21 mouse cellular contexts compared by ENCODE assay signal in genomic region chr10:4732328-4732727, GRCm38 (mm10).
DNase-seq lines count a peak whose midpoint lies in the region; ATAC-seq and TF ChIP-seq lines count a peak whose summit lies in the region.
"Had no signal": no experiment of that assay in that cellular context is flagged by ENCODE, and none has a peak within 500 bp of the region (broad histone marks: within the 10 kb centered on the region; RNA-seq: fewer than 3 reads in every experiment).

No protein-coding gene starts in this region.

- DNase-seq in adrenal gland, postnatal 14 days = peak; percentile 10
- DNase-seq in adrenal gland, postnatal 36 days = no peak
- peak; percentile 93 for DNase-seq in heart, adult 11 months
- no peak for DNase-seq in heart, postnatal 4 days
- no peak for DNase-seq in limb, embryonic 10.5 days (ENCODE audit: low spot score)
- DNase-seq in thymus, adult 2 months = no peak
- DNase-seq: adrenal gland, postnatal 25 days; cerebellum, adult 2 months; cerebellum, postnatal 10 days; embryo, embryonic 11 days; heart, postnatal 36 days; kidney, adult 8-10 months had no signal

- no peak overlapping the region for H3K9ac ChIP-seq in limb, embryonic 13.5 days
- H3K9ac ChIP-seq: embryonic facial prominence, embryonic 12.5 days; forebrain, embryonic 12.5 days; hindbrain, embryonic 12.5 days had no signal

- peak; percentile 36; the same call in 1 of the 2 replicates for ATAC-seq in limb, embryonic 13.5 days (ENCODE audit: low FRiP score, low read depth)
- ATAC-seq: forebrain, embryonic 16.5 days; hindbrain, embryonic 16.5 days; inflammation-experienced regulatory T-cells, adult 6 months; intestine, postnatal 0 days had no signal

- no peaks in the 10 kb centered on the region for H3K36me3 ChIP-seq in limb, embryonic 13.5 days
- H3K36me3 ChIP-seq in limb, embryonic 10.5 days = no peaks in the 10 kb centered on the region
- H3K36me3 ChIP-seq in thymus, adult 2 months (ENCODE audit: control insufficient read depth, insufficient read depth, low read length) = no peaks in the 10 kb centered on the region
- H3K36me3 ChIP-seq: embryonic facial prominence, embryonic 12.5 days; forebrain, embryonic 12.5 days; hindbrain, embryonic 12.5 days had no signal

- no peaks in the 10 kb centered on the region for H3K9me3 ChIP-seq in limb, embryonic 13.5 days
- no peaks in the 10 kb centered on the region for H3K9me3 ChIP-seq in limb, embryonic 10.5 days (replicated peaks)
- H3K9me3 ChIP-seq: embryonic facial prominence, embryonic 12.5 days; forebrain, embryonic 12.5 days; hindbrain, embryonic 12.5 days had no signal

- H3K27ac ChIP-seq in limb, embryonic 13.5 days = no peak overlapping the region
- H3K27ac ChIP-seq in limb, embryonic 10.5 days = no peak overlapping the region
- no peak overlapping the region for H3K27ac ChIP-seq in thymus, adult 2 months (ENCODE audit: control insufficient read depth, insufficient read depth, low read length)
- H3K27ac ChIP-seq: embryonic facial prominence, embryonic 12.5 days; forebrain, embryonic 12.5 days; hindbrain, embryonic 12.5 days had no signal

- TF ChIP-seq CTCF in thymus, adult 2 months (IDR thresholded peaks at IDR 0.05; ENCODE audit: borderline replicate concordance, control insufficient read depth, extremely low read depth, insufficient read depth, low read length, poor library complexity) = no peak

- H3K4me1 ChIP-seq in limb, embryonic 13.5 days = peaks cover 6% of the 10 kb centered on the region; the same call in 1 of the 2 replicates
- peaks cover 8% of the 10 kb centered on the region; the same call in 1 of the 2 replicates for H3K4me1 ChIP-seq in limb, embryonic 10.5 days
- H3K4me1 ChIP-seq in thymus, adult 2 months (replicated peaks; ENCODE audit: control insufficient read depth, insufficient read depth, low read length) = no peaks in the 10 kb centered on the region
- H3K4me1 ChIP-seq: embryonic facial prominence, embryonic 12.5 days; forebrain, embryonic 12.5 days; hindbrain, embryonic 12.5 days had no signal

- no peak overlapping the region for H3K4me3 ChIP-seq in limb, embryonic 13.5 days
- H3K4me3 ChIP-seq in limb, embryonic 10.5 days = no peak overlapping the region
- no peak overlapping the region for H3K4me3 ChIP-seq in thymus, adult 2 months (ENCODE audit: control insufficient read depth, insufficient read depth, low read length)
- H3K4me3 ChIP-seq: embryonic facial prominence, embryonic 12.5 days; forebrain, embryonic 12.5 days; hindbrain, embryonic 12.5 days had no signal

- no peak for TF ChIP-seq POLR2A in thymus, adult 2 months (IDR thresholded peaks at IDR 0.05; ENCODE audit: control insufficient read depth, extremely low read depth, insufficient read depth, low read length, poor library complexity)

- 24% methylated on average over 2 of the region's 2 CpGs for WGBS in limb, embryonic 13.5 days
- 76% methylated on average over 2 of the region's 2 CpGs for WGBS in limb, embryonic 10.5 days
- WGBS in thymus, adult 2 months = 94% methylated on average over 2 of the region's 2 CpGs

- no peak overlapping the region for H3K4me2 ChIP-seq in limb, embryonic 13.5 days (replicated peaks)
- H3K4me2 ChIP-seq: embryonic facial prominence, embryonic 12.5 days; forebrain, embryonic 12.5 days; hindbrain, embryonic 12.5 days had no signal

- no peaks in the 10 kb centered on the region for H3K27me3 ChIP-seq in limb, embryonic 13.5 days
- H3K27me3 ChIP-seq in limb, embryonic 10.5 days (ENCODE audit: low read depth, poor library complexity, severe bottlenecking) = no peaks in the 10 kb centered on the region
- no peaks in the 10 kb centered on the region for H3K27me3 ChIP-seq in thymus, adult 2 months (ENCODE audit: control insufficient read depth, insufficient read depth, low read length)
- H3K27me3 ChIP-seq: CH12.LX; embryonic facial prominence, embryonic 12.5 days; forebrain, embryonic 12.5 days; hindbrain, embryonic 12.5 days had no signal

Comparison
In these comparisons a context has a peak if more than half of its experiments do, and no peak if none do; other contexts are left out.
1. DNase-seq: peak in adrenal gland, postnatal 14 days (single experiment) and heart, adult 11 months (single experiment); none in adrenal gland, postnatal 36 days (0 of 2), heart, postnatal 4 days (single experiment), limb, embryonic 10.5 days (single experiment) and thymus, adult 2 months (single experiment).